Mouse (Mus musculus): ENCODE measurements at regions not wholly inside any gene's neighbourhood (a gene's known extent, or its start where the extent isn't known, plus 50 kb on each side); places are given as distances from the start of the nearest gene placed in this dataset.

- DNase-seq (ENCODE audit: low read depth, low spot score): no peak
Observed at GRCm38 (mm10) chr19:24622776-24623175, 51.0 kb upstream of the Tmem252 start.

GRCm38 (mm10) chr19:24622309-24622708 lies 51.5 kb upstream of the Tmem252 start:
- no peak for DNase-seq (ENCODE audit: low read depth, low spot score)

GRCm38 (mm10) chr19:24621610-24622220 lies 52.1 kb upstream of the Tmem252 start:
- peak; percentile 62 for DNase-seq (ENCODE audit: low read depth, low spot score)

GRCm38 (mm10) chr19:24615762-24616310 lies 58.0 kb upstream of the Tmem252 start:
- no peak for DNase-seq (ENCODE audit: low read depth, low spot score)

GRCm38 (mm10) chr19:24607884-24608283 lies 52.2 kb upstream of the Pip5k1b start:
- DNase-seq (ENCODE audit: low read depth, low spot score): no peak

GRCm38 (mm10) chr19:24606390-24606976 lies 50.8 kb upstream of the Pip5k1b start:
- peak; percentile 7 for DNase-seq (ENCODE audit: low read depth, low spot score)
